Mouse (Mus musculus) liver, embryonic 18 days (tissue): Measurements from ENCODE around the gene Nprl2. TPM values are rescaled to one million over a fixed set of nuclear protein-coding genes. Genes with fewer than 3 reads are reported as not detected.

Experiments
- polyA plus RNA-seq: library from polyadenylated mRNA; depleted of rRNA; stranded (reverse); fragments of >200 nt; gene quantifications from 2 replicates; pipeline ENCODE4 v1.2.3, GENCODE M21; 2012; rRNA removed

Nprl2 gene
- polyA plus RNA-seq, result 12.5 and 13.9 TPM in 2 replicates

DNA sequence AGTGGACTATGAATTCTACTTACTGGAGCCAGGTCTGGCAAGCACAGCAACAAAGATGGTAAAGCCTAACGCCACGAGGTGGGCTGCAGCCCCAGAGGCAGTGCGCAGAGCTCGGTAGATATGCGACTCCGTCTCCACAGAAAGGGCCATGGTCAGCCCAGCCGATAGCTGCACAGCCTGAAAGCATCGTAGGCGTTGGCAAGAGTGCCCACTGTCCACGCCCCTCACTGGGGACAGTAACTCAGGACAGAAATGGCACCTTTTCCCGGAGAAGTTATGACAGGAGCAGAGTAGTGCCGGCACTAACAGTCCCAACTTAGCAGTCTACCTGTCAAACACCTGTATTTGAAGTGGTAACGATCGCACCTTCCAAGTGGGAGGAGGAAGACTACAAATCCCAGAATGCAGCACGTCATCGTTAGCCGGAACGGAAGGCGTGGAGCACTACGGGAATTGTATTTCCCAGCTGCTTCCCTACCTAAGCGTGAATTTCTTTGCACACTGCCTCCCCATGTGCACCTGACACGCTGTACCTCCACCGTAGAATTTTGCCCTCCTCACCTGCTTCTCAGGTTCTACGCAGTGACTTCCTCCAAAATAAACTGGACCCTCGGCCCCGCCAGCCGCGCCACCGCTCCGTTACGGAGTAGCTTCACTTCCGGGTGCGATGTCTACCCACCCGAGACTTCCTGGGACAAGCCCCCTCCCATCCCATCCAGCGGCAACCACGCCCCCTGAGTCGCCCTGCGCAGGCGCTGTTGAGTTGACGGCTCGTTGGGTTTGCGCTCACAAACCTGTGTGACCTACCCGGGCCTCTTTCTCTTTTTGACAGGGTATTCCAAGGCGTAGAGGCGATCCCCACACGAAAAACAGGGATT is at the start of gene Nprl2, which contains the start of gene Cyb561d2:
TSS of gene Nprl2 (plus strand) at position 753 of the 878 bp plus-strand sequence.
TSS of gene Cyb561d2 (minus strand) at position 720 of the 878 bp plus-strand sequence.

DNA sequence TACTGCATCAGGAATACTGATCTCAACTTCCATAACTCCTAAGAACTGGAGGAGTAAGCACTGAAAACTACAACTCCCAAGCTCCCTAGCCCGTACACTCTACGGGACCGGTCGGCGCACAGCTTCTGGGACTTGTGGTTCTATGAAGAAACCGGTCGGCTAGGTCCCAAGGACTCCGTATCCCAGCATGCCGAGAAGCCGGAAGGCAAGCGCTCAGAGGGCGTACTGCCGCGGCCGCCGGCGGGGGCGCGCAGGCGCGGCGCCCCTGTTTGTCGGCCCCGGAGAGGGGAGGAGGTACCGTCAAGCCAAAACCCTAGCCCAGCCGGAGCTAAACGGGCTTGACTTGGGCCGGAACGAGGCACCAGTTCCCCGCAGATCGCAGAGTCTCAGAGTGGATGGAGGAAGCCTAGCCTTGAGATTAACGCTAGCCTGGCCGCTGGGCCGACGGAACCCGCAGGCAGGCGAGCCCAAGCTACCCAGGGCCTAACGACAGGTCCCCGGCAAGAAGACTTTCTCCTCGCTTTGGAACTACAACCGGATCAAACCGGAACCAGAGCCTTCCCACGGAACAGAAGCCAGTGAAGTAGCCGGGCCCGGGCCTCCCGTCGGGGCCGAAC is 8.1 kb upstream of the Nprl2 start, which contains the start of gene Tmem115:
TSS of gene Tmem115 (plus strand) at position 155 of the 617 bp plus-strand sequence.

DNA sequence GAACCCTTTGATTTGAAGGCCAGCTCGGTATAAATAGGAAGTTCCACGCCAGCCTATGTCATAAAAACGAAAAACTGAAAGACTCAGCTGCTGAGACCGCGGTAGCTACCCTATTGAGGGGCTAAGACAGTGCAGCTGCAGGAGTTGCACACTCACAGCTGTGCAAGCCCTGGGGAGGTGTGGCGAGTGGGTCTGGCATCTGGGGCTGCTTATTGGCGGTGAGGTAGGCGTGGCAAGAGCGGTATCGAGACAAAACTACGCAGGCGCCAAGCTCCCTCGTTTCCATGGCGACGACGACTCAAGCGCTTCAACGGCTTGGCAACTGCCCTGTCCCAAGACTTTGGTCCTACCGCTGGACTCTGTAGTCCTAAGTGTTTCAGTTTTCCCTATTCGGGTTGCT is 5.0 kb downstream of the Nprl2 start, which contains the start of gene Zmynd10:
TSS of gene Zmynd10 (plus strand) at position 273 of the 400 bp plus-strand sequence.

DNA sequence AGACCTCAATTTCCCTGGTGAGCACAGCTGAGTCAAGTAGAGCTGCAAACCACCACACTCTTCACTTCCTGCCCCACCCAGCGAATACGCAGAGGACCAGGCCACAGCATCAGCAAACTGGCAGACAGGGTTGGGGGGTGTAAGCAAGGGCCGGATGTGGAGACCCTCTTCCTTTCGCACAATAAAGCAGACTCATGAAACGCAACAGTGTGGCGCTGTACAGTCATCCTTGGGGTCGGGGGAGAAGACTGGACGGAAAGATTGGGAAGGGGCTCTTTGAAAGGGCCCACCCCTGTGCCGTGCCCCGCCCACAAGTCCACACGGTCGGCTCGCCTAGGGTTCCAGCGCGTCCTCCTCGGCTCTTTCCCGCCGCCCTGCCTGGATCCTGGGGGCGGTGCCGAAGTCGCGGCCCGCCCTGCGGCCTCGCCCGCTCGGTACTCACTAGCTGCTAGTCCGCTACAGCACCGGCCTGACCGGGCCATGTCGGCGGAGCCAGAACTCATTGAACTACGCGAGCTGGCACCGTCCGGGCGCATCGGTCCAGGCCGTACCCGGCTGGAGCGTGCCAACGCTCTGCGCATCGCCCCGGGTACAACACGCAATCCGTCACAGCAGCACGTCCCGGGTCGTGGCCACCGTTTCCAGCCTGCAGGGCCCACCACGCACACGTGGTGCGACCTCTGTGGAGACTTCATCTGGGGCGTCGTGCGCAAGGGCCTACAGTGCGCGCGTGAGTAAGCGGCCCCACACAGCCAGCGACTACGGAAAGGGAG is 9.3 kb downstream of the Nprl2 start, which contains the start of gene Rassf1:
TSS of gene Rassf1 (plus strand) at position 439 of the 773 bp plus-strand sequence.

DNA sequence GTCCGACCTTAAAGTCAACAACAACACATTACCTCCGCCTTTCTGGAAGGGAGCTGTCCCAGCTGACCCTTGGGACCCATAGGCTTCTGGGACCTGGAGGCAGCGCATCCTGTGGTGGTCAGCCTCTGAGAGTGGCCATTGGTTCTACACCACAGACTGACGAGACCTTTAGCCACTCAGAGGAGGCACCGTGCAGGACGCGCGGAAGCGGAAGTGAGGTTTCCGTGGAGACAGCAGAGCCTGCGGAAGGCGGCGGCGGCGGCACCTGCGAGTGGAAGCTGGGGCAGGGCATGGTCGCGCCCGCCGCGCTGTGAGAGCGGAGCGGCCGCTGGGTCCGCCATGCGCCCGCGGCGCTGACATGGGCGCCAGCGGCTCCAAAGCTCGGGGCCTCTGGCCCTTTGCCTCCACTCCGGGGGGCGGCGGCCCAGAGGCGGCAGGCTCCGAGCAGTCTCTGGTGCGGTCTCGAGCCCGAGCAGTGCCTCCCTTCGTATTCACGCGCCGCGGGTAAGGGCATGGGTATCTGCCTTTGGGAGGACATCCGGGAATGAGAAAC is 21.1 kb downstream of the Nprl2 start, which contains the start of gene Tusc2:
TSS of gene Tusc2 (plus strand) at position 227 of the 553 bp plus-strand sequence.

DNA sequence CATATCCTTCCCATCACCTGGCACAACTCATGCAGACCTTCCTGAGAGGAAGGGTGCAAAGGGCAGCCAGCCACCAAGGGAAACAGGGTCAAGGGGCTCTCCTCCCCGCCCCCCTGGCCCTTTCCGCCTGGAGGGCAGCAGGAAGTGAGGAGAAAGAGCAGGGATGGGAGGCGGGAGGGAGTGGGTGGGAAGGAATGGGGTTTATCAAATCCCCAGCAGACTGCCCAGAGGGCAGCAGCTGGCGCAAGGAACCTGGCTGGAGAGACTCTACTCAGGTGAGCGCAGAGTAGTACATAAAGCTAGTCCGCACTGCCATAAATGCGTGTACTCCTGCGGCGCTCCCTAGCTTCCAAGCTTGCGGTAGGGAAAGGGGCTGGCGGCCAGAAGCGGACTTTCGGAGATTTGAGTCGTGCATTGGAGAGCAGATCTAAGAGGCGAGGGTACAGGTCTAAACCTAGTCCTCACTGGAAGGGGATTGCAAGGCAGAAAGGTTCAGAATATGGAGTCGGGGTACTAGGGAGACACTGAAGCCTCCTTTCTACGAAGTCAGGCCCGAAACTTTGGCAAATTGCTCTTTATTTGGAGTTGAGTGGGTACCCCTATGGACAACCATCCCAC is 25.8 kb downstream of the Nprl2 start, which contains the start of gene Hyal2:
TSS of gene Hyal2 (plus strand) at position 244 of the 618 bp plus-strand sequence.

DNA sequence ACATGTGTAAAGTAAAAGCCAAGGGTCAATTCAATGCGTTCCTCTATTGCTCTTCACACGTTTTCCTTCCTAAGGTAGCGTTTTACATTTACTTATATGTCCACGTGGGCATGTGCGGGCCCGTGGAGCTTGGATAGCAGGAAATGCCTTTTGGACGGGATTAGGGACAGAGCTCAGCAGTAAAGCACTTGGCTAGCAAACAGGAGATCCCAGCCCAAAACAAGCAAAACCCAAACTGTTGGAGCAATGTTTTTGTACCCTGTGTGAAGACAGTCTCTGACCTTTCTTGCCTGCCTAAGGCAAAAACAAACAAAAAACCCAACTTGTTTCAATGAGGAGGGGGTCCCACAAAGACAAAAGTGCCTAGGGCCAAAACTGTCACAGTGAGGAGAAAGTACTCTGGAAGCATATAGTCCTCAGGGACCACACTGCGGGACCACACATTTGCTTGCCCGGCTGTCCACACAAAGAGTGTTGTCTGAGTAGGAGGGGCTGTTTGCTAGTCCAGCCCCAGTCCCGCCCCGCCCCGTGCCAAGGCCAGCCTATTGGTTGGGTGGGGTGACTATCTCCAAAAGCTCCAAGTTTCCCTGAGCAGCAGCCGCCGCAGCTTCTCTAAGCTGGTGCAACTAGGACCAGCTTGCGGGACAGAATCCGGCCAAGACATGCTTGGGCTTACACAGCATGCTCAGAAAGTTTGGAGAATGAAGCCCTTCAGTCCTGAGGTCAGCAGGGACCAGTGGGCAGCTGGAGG is 34.5 kb downstream of the Nprl2 start, which contains the start of gene Hyal1:
TSS of gene Hyal1 (plus strand) at position 571 of the 751 bp plus-strand sequence.

DNA sequence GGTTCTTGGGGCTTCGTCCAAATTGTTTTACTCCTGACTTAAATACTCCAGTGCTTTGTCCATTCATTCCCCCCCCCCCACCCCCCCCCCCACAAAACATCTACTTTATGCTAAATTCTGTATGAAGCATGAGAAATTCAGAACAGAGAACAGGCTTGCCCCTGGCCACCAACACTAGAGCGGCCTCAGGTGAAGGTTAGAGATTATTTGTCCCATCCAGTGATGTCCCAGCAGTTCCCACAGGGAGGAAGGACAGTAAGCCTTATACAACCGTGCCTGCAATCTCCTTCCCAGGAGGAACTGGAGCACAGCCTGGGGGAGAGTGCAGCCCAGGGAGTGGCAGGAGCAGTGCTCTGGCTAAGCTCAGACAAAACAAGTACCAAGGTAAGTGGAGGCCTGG is 36.6 kb downstream of the Nprl2 start, which contains the start of gene Naa80:
TSS of gene Naa80 (plus strand) at position 301 of the 400 bp plus-strand sequence.

DNA sequence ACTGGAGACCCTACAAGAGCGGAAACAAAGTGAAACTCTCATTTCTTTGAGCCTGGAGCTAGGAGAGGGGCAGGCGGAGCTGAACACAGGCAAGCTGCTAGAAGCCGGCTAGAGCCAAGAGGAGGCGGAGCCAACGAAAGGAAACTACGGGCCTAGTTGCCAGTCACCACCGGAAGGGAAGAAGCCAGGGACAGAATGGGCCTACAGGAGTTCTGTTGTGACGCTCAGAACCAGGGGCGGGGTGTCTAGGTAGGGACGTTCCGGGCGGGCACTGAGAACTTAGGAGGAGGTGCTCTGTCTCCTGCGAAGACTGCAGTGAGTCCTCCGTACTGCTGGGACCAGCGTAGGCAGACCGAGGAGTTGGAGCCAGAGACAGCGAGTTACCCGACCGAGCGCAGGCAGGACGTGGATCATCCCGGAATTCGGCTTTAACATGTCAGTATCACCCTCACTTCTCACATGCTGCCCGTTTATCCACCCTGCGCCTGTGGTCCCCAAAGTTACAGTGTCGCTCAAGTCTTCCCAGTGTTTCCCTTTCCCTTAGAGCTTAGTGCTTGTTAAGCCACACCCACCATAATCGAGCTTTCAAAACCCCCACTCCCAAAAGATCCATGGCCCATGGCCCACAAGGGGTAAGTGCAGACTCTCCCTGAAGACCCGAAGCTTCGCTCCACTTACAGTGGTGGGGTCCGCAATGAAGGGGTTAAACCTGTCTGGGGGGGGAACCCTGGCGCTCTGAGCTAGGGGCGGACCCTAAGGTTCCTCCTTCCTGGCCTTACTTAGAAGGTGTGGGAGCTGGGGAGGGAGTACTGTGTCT is 38.7 kb downstream of the Nprl2 start, which contains the start of gene Hyal3:
TSS of gene Hyal3 (plus strand) at position 318 of the 817 bp plus-strand sequence.

DNA sequence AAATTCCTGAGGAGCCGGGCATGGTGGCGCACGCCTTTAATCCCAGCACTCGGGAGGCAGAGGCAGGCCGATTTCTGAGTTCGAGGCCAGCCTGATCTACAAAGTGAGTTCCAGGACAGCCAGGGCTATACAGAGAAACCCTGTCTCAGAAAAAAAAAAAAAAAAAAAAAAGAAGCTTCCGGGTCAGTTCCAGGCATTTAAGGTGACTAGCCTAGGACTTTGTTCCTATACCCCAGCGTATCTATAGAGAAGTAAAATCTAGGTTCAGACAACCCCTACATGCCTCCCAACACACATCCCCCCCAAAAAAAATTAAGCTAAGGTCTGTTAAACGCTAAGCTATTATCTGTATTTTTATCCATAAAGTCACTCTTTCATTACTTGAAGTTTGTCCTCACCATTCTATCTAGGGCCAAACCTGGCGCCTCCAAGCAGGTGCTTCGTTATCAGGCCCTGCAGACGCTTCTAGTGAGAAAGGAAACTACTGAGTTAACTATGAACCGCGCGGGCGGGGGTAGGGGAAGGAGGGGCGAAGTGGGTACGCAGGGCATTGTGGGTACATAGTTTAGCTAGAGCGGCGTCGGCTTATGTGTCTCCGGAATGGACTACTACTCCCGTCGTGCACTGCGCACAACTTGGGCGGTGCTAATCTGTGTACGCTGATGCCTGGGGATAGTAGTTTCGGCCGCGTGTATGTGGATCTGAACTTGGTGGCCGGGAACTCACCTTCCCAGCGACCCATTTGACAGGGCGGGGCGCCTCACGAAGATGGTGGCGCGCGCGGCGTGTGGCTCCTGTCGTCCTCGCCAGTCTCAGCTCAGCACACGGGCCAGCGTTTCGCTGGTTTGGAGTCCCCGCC is 45.2 kb downstream of the Nprl2 start, which contains the start of gene Ifrd2:
TSS of gene Ifrd2 (plus strand) at position 669 of the 859 bp plus-strand sequence.

Other genes with a start within 250 kb of the Nprl2 start
- 14.9 and 21.4 TPM in 2 replicates for gene Cish, start 246.2 kb upstream of the Nprl2 start, polyA plus RNA-seq
- 4.6 and 6.8 TPM in 2 replicates for gene Hemk1, start 203.9 kb upstream of the Nprl2 start, polyA plus RNA-seq
- gene 6430571L13Rik, start 201.6 kb upstream of the Nprl2 start, polyA plus RNA-seq, result 0.15 and 0.17 TPM in 2 replicates
- 0.03 and 0.04 TPM in 2 replicates for gene Cacna2d2, start 142.6 kb upstream of the Nprl2 start, polyA plus RNA-seq
- 10.7 and 10.8 TPM in 2 replicates for gene Tmem115, start 8.3 kb upstream of the Nprl2 start, polyA plus RNA-seq
- gene Cyb561d2, start within 50 bp of the Nprl2 start, polyA plus RNA-seq, result 12.1 and 12.2 TPM in 2 replicates
- gene Zmynd10, start 5.1 kb downstream of the Nprl2 start, polyA plus RNA-seq, result 2.0 and 4.2 TPM in 2 replicates
- 16.5 and 18.0 TPM in 2 replicates for gene Rassf1, start 9.3 kb downstream of the Nprl2 start, polyA plus RNA-seq
- gene Tusc2, start 21.0 kb downstream of the Nprl2 start, polyA plus RNA-seq, result 18.8 and 19.4 TPM in 2 replicates
- gene Hyal2, start 25.7 kb downstream of the Nprl2 start, polyA plus RNA-seq, result 37.6 and 38.7 TPM in 2 replicates
- gene Hyal1, start 34.7 kb downstream of the Nprl2 start, polyA plus RNA-seq, result 2.0 and 2.7 TPM in 2 replicates
- 14.5 and 16.0 TPM in 2 replicates for gene Naa80, start 36.7 kb downstream of the Nprl2 start, polyA plus RNA-seq
- 0.55 and 0.59 TPM in 2 replicates for gene Hyal3, start 38.6 kb downstream of the Nprl2 start, polyA plus RNA-seq
- gene Ifrd2, start 45.4 kb downstream of the Nprl2 start, polyA plus RNA-seq, result 80.9 and 85.5 TPM in 2 replicates
- gene Sema3b, start 67.0 kb downstream of the Nprl2 start, polyA plus RNA-seq, result 0.89 and 2.0 TPM in 2 replicates
- 135 and 153 TPM in 2 replicates for gene Gnai2, start 93.1 kb downstream of the Nprl2 start, polyA plus RNA-seq
- gene Slc38a3, start 127.3 kb downstream of the Nprl2 start, polyA plus RNA-seq, result 291 and 302 TPM in 2 replicates
- 0.65 and 0.76 TPM in 2 replicates for gene Gnat1, start 137.5 kb downstream of the Nprl2 start, polyA plus RNA-seq
- gene Sema3f, start 168.2 kb downstream of the Nprl2 start, polyA plus RNA-seq, result 3.5 and 4.9 TPM in 2 replicates
- 33.4 and 38.1 TPM in 2 replicates for gene Rbm5, start 228.8 kb downstream of the Nprl2 start, polyA plus RNA-seq